Mouse (Mus musculus) Muller cell, postnatal 12 days (primary cell): Measurements from ENCODE around the gene Rtn4rl1.

Experiments
- DNase-seq: peaks from one replicate; pipeline ENCODE4 v3.0.0-alpha.2; 2015; ENCODE audit errors: inconsistent ontology term

Rtn4rl1 gene

DNA sequence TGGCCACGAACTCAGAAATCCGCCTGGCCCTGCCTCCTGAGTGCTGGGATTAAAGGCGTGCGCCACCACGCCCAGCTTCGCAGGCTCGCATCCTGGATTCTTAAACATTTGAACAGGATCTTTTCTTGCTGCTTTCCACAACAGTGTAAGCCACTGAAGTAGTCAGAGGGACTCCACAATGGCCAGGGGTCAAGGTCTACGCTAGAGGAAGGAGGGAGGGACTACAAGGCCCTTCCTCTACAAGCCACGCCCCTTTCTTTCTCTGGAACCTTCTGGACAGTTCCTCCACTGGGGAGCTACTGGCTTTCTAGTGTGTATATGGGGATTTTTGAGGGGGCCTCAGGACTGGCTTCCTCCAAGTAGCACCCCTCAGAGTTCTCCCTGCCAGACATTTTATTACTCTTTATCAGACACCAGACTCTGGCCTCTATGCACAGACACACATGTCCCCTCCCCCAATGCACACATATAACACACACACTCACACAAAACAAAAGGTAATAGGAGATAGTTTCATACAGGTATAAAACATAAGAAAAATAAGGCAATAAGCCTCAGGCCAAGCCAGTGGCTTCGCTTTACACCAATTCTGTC lies 53.7 kb downstream of the Rtn4rl1 start:
- DNase-seq: no peak

DNA sequence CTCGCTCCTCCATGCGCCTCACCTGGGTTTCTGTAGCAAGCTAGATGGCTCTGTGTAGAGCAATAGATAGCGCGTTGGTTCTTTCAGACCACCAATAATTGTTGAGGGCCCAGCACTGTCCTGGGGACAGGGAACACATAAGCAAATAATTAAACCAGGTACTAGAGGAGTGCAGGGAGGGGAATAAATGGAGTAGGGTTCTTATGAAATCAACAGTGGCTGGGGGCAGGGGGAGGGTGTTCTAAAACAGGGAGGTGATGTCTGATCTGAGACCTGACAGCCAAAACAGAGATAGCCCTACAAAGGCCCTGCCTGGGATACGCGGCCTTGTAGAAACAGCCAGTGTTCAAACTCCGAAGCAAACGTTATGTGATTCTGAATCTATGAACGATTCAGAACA lies 56.0 kb downstream of the Rtn4rl1 start:
- no peak for DNase-seq

DNA sequence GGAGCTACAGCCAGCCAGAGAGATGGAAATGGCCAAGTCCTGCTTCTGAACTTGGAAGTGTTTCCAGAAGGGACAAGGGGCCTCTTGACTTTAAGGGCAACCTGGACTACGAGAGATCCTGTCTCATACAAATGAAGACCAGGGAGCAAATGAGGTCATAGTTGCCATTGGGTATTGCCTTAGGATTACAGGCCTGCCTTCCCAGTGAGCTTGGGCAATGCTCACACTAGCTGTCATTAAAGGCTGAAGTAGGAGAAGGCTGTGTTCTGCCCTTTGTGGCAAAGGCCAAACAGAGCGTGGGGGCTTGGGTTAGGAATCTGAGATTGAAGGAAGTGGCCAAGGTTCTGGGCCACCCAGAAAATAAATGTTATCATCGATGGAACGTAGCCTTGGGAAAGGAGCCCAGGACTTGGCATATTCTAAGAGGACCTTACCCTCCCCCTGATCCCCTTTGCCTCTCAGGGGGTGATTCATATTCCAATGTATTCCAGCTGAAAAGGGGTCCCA lies 57.5 kb downstream of the Rtn4rl1 start:
- no peak for DNase-seq

DNA sequence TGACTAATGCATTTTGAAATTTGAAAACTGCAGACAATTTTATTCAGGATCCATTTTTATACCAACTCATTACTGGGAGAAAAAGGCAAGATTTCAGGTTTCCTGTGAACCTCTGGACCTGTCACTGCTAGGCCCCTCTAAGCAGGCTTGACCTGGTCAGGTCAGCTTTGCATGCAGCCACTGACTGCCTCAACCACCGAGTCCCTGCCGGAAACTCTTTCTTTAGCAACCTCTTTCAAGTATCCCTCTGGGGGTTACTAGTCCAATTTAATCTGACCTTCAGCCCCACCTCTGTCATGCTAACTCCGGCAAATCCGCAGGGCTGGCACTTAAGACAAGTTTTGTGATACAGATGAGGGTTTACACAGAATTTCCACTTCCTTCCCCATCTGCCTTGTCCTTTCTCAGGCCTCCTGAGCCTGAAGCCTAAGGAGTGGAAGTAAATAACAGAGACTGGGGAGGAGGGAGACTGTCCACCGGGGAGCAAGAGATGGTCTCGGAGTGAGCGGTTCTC lies 58.0 kb downstream of the Rtn4rl1 start:
- DNase-seq: no peak

DNA sequence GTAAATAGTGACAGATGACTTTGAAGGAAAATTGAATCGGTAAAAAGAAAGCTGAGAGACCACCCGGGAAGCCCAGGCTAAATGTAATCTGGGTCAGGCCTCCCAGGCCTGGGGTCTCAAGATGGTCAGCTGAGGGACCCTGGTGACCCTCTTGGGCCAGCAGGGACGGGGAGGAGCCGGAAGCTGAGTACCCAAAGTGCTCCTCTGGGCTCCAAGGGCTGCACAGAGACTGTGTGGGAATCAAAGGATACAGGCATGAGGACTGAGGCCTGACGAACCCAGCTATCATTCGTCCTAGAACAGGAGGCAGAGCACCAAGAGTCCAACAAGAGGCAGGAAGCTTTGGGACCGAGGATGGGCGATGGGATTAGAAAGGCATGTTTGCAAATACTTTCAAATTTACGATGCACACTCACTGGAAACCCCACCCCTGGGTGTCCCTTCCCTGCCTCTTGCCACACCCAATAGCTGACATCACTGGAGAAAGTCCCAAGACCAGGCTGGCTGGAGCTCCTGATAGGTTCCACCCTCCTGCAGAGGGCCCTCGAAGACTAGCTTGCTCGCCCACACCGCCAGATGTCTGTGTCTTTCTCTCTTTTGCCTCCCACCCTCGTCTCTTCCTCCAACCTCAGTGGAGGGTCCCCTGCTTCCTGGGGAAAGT lies 60.8 kb downstream of the Rtn4rl1 start:
- DNase-seq: no peak

DNA sequence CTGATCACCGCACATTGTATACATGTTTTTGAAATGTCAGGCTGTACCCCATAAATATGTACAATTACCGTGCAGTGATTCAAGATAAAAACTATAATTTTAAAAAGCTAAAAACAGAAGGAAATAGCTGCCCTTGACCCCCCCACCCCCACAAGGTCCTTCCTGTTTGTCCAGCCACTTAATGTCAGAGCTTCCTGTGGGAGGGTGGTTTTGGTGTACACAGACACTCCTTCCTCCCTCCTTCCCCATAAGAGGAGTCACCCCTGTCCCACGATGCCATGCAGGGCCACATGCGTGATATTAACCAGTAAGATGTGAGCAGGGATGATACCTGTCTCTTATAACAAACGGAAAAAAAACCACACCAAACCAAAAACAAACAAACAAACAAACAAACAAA lies 61.7 kb downstream of the Rtn4rl1 start:
- no peak for DNase-seq

DNA sequence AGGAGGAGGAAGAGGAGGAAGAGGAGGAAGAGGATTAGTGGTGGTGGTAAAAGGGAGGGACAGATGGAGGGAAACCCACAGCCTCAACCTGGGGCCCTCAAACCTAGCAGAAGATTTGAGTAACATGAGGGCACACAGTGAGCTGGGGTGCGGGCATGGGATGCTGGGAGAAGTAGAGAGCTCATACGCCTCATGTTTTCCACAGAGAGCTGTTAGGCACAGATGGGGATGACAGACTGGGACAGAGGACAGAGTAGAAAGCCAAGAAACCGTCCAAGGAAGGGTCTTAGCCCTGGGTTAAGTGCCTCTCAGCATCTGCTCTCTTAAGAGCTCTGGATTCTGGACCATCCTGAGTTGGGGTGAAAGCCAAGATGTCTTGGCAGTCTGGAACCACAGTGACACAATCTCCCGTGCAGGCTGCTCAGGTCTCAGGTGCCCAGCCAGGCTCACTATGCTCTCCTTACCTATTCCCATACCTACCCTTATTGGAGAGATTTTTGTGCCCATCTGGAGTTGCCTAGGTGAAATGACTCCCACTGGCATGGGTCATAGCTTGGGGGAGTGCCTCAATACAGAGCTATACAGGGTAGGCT lies 63.6 kb downstream of the Rtn4rl1 start:
- DNase-seq: no peak

DNA sequence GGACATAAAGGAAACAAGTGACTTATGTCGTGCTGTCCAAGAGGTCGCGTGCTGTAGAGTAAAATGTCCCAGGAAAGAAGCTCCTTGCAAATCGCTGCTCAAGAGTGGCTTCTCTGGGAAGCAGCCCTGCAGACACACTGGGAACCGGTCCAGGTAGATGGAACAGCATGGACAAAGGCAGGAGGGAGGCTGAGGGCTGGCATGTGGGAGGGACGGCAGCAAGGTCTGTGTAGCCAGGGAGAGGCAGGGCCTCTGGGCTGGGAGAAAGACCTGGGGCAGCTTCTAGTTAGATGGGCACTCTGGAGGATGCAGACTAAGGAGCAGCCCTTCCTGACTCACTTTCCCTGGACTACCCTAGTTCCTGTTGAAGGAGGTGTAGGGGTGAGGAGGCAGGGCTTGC lies 65.8 kb downstream of the Rtn4rl1 start:
- no peak for DNase-seq

DNA sequence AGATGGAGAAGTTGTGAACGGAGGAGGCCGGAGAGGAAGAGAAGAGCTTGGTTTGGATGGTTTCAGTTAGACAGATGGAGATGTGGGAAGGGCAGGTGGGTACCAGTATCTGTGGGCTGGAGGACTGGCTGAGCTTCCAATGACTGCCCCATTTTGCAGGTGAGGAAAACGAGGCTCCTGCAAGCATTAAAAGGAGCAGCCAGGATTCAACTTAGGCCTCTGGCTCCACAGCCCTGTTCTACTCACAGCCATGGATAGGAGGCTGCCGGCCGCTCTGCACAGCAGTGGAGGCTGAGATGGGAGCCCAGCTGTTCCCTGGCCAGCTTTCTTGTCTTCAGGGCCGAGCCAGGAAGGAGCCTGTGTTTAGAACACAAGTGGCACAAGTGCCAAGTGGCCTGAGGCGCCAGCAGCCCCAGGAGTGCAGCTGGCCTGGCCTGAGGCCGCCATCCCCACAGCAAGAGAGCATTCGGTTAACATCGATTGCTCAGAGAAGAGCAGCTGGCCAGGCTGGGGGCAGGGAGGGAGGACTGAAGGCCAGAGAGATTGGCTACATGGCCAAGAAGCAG lies 66.5 kb downstream of the Rtn4rl1 start:
- peak; percentile 59 for DNase-seq

DNA sequence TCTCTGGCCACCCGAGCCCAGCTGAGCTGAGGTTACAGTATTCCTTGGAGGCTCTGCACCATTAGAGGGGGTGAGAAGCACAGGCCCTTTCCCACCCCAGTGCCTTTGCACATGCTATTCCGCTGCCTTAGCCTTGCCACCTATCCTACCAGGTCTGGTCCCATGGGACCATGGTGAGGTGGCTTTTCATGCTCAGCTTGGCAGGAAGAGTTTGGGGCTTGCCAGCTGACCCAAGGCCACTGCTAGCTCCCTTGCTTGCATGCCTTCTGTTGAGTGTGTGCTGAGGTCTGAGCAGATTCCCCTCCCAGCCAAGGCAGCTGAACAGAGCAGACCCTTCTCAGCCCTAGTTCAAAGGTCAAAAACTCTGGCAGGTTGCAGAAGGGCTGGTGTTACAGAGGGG lies 67.4 kb downstream of the Rtn4rl1 start:
- no peak for DNase-seq

DNA sequence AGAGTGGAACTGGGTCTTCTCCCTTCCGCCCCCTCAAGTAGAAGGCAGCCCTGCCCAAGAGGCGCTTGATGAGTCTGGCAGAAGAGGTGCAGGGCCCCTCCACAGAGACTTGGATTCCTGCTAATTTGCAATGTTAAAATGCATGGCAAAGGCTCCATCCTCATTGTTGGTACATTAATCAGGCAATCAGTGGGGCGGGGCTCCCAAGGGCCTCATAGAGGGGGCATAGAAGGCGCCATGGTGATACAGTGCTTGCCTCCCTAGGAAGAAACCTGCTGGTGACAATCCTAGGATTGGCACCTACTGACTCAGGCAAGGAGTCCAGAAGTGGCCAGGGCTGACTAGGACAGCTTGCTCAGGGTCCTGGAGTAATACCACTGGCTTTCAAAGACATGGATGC lies 68.1 kb downstream of the Rtn4rl1 start:
- no peak for DNase-seq

DNA sequence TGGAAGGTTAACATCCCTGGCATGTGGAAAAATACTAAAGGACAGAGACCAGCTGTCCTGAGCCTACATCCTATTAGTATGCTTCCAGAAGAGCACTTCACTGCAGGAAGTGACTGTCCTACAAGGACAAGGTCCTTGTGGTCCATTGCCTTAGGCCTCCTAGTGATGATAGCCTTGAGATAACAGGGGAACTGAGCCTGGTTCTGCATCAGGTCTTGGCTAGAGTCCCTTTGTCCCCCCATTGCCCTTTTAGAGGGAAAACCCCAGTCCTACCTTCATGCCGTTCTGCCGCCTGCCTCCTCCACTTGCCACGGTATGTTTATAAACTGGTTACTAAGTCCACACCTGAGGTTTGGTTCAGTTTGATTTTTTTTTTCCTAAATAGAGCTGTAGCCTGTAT lies 68.6 kb downstream of the Rtn4rl1 start:
- DNase-seq: no peak

DNA sequence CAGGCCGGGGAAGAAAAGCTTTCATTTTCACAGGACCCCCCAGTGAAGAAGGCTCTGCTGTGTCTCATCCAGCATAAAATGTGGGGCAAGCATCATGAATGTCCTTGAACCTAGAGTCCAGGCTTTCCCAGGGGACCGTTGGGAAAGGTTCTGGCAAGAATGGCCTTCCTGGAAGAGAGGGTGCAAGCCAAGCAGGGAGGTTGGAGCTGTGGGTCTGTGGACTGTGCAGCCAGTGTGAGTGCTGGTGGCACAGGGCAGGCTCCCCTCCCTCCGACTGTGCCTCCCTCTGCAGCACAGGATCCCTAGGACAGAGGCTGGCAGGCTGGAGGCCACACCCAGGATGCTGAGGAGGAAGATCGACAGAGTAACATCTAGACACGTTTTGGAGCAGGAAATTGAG lies 69.2 kb downstream of the Rtn4rl1 start:
- DNase-seq: no peak

DNA sequence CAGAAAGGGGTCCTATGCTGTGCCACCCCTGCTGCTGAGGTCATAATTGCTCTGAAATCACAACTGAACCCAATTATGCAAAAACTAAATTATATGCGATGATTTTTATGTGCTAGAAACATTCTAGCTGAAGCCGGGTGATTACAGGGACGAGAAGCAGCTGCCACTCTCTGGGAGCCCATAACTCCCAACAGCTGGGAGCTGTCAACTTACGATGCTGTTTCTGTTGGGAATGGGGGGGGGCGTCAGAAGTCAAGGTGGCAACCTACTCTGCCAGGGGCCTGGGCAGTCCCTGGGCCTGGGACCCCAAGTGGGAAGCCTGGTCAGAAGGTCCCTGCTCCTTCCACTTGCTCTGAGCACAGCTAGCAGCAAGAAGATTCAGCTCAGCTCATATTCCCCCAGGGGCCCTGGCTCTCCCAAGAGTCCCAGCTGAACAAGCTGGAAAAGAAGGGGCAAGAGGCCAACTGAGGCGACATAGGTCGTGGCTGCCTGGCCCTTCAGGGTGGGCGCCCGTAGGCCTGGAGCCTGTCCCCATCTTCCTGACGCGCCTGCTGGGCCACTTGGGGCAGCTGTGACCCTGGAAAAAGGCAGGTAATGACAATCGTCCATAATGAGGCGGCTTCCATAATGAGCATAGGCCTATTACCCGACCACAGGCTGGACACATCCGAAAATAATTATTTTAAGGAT lies 69.8 kb downstream of the Rtn4rl1 start:
- DNase-seq: peak; percentile 80

DNA sequence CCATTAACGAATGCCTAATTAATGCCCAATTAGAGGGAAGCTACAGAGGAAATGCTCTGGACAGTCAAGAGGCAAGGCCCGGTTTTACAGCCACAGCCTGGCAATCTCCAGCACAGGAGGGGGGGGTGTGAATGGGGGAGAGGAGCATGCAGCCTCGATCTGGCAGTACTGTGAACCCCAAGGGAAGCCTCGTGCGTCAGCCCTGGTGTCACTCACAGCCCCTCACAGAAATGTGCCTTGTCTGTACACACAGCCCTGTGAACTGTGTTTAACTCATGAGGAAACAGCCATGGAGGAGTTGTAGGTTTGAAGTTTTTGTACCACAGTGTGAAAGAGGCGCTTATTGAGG lies 70.4 kb downstream of the Rtn4rl1 start:
- DNase-seq: no peak

DNA sequence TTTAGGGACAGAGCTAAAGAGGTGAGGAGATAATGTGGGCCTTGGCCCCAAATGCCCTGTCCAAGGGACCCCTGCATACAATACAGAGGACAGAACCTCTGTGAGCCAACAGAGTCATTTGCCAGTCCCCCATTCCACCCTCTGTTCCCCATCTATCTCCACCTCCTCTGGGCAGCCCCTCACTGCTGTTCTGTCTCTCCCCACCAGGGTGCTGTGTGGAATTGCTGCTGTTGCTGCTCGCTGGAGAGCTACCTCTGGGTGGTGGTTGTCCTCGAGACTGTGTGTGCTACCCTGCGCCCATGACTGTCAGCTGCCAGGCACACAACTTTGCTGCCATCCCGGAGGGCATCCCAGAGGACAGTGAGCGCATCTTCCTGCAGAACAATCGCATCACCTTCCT lies 71.0 kb downstream of the Rtn4rl1 start:
- DNase-seq: no peak

DNA sequence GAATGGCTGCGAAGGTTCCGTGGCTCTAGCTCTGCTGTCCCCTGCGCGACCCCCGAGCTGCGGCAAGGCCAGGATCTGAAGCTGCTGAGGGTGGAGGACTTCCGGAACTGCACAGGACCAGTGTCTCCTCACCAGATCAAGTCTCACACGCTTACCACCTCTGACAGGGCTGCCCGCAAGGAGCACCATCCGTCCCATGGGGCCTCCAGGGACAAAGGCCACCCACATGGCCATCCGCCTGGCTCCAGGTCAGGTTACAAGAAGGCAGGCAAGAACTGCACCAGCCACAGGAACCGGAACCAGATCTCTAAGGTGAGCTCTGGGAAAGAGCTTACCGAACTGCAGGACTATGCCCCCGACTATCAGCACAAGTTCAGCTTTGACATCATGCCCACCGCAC lies 72.0 kb downstream of the Rtn4rl1 start:
- DNase-seq: no peak

DNA sequence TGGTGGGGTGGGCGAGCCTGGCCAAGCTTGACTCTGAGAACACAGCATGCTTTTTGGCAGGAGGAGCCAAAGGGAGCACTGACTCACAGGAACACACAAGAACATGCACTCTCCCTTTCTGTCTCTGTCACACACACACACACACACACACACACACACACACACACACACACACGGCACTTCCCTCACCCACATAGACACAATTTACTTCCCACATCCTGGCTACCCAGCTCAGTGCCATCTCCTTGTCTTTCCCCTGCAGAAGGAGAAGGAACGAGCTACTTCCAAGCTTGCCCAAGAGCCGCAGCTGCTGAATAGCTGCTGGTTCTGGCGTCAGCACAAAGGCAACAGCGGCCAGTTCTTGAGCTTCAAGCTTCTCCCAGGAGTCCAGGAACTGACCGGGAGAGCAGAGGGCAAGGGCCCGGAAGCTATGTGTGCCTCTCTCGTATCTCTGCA lies 74.3 kb downstream of the Rtn4rl1 start:
- peak; percentile 41 for DNase-seq

DNA sequence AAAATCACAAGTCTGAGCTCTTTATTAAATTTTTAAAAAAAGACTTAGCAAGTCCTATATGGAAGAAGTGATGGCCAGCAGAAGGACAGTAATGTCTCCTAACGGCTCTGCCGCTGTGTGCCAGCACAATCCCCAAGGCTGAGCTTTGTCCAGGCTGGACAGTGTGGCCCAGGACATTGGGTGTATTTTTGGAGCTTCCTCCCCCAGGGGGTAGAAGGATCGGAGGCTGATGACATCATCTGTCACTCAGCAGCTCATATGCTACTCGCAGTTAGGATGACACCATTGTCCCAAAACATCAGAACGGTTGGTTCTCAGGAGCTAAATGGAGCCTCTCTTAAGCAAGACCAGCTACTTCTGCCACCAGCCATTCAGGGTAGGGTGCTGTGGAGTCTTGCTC lies 74.9 kb downstream of the Rtn4rl1 start:
- no peak for DNase-seq

DNA sequence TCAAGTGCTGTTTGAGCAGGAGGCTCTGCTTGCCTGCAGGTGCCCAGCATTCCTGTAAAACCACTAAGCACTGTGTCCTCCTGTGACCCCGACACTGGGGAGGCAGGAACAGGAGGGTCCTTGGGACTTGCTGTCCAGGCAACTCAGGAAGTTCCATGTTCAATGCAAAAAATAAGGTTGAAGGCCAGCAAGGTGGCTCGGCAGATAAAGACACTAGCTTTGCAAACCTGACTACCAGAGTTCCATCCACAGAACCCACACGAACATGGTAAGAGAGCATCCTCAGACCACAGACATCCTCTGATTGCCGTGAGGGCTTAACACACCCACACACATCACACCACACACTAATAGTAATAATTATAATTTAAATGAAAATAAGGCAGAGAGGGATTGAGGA lies 75.6 kb downstream of the Rtn4rl1 start:
- DNase-seq: no peak

DNA sequence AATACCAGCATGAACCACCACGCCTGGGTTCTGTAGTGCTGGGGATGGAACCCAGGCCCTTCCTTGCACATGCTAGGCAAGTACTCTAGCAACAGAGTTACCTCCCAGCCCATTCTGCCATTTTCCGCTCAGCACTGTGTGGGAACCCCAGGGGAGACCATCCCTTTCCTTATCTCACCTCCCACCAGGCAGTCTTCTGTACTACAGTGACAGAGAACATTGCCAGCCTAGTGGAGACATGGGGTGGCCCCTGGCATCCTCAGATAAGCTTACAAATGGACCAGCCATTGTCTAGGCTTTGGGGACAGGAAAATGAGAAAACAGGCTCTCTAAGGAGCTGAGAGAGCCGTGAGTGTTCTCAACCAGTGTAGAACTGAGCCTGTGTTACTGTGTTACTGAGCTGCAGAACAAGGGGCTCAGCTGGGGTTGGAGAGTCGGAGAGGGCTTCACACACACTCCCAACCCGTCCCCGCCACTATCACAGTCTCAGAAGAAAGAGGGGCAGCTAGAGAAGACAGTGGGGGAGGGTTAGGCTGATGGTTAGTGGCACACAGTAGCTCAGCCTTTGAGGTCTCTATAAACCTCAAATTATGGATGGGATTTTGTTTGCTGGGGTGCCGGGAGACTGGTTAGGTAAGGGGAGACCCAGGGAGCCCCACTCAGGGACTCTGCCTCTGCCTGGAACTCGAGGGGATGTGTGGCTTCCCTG lies 76.8 kb downstream of the Rtn4rl1 start:
- DNase-seq: no peak
